Mouse (Mus musculus) adrenal gland, adult 18-20 months (tissue): ENCODE results near the gene Insl3. TPM values are rescaled to one million over a fixed set of nuclear protein-coding genes. Genes with fewer than 3 reads are reported as not detected.

Source experiments
- DNase-seq, 2 experiments: peaks; one replicate each; pipeline ENCODE4 v3.0.0; 2021 to 2022; ENCODE audit warnings: low spot score in 2 of 2
- long read RNA-seq, 2 experiments: library from polyadenylated mRNA; stranded (forward); transcript quantifications; one replicate each; pipeline ENCODE4 v2.0.0; 2021
- total RNA-seq, 2 experiments: library from RNA; stranded (reverse); gene quantifications; 1 replicate in 1 of 2; 2 replicates in 1 of 2; pipeline ENCODE4 v1.2.3; 2021

The Insl3 gene
- total RNA-seq: 1 to 10 TPM; 4.3 to 5.6 TPM
- long read RNA-seq, experiment 1: 0 reads
- long read RNA-seq, experiment 2, partial matches to known transcripts: 0 of 1 reads
- long read RNA-seq, experiment 2, other reads (novel, unspliced or antisense): 0 of 1 reads

GRCm38 (mm10) chr8:71689028-71689427, at the start of gene Insl3:
Gene Insl3 (plus strand): TSS chr8:71689214.
- no peak for DNase-seq

GRCm38 (mm10) chr8:71639318-71639717, 49.7 kb upstream of the Insl3 start:
- DNase-seq: no peak

- no peak for DNase-seq
Measured at GRCm38 (mm10) chr8:71645510-71645909, 43.5 kb upstream of the Insl3 start.

GRCm38 (mm10) chr8:71654600-71654999, 34.4 kb upstream of the Insl3 start:
- no peak for DNase-seq

- no peak for DNase-seq
Measured at GRCm38 (mm10) chr8:71657816-71658215, 31.2 kb upstream of the Insl3 start.

- no peak for DNase-seq
Measured at GRCm38 (mm10) chr8:71658515-71659049, 30.4 kb upstream of the Insl3 start.

GRCm38 (mm10) chr8:71659751-71660150, 29.3 kb upstream of the Insl3 start:
- no peak for DNase-seq

GRCm38 (mm10) chr8:71660325-71661120, 28.5 kb upstream of the Insl3 start:
- peak; percentile 85 to 89 for DNase-seq

GRCm38 (mm10) chr8:71665331-71666130, 23.5 kb upstream of the Insl3 start:
- DNase-seq: no peak

- DNase-seq: no peak
Measured at GRCm38 (mm10) chr8:71666855-71667254, 22.2 kb upstream of the Insl3 start.

GRCm38 (mm10) chr8:71667256-71667655, 21.8 kb upstream of the Insl3 start:
- DNase-seq: no peak

GRCm38 (mm10) chr8:71668220-71668975, 20.6 kb upstream of the Insl3 start:
- DNase-seq: no peak

- no peak for DNase-seq
Measured at GRCm38 (mm10) chr8:71670198-71670597, 18.8 kb upstream of the Insl3 start.

GRCm38 (mm10) chr8:71670621-71671548, 18.1 kb upstream of the Insl3 start:
- DNase-seq: no peak

- DNase-seq: peak; percentile 95 to 97
Measured at GRCm38 (mm10) chr8:71671549-71671965, 17.5 kb upstream of the Insl3 start, which contains the start of gene Unc13a. Gene Unc13a (minus strand): TSS chr8:71671757.

GRCm38 (mm10) chr8:71672168-71672735, 16.8 kb upstream of the Insl3 start:
- no peak for DNase-seq

- no peak for DNase-seq
Measured at GRCm38 (mm10) chr8:71674071-71674470, 14.9 kb upstream of the Insl3 start.

- DNase-seq: no peak
Measured at GRCm38 (mm10) chr8:71675456-71676019, 13.5 kb upstream of the Insl3 start.
